ENCODE assay signal across 9 mouse cellular contexts in genomic region chr9:72192051-72192952, GRCm38 (mm10).
DNase-seq lines count a peak whose midpoint lies in the region; ATAC-seq and TF ChIP-seq lines count a peak whose summit lies in the region.
"Had no signal": no experiment of that assay in that cellular context is flagged by ENCODE, and none has a peak within 500 bp of the region (broad histone marks: within the 10 kb centered on the region; RNA-seq: fewer than 3 reads in every experiment).

No protein-coding gene starts in this region.

- H3K9me3 ChIP-seq in kidney, embryonic 14.5 days (ENCODE audit: control insufficient read depth, low read length), result no peaks in the 10 kb centered on the region
- H3K9me3 ChIP-seq in neural tube, embryonic 11.5 days (ENCODE audit: control insufficient read depth, low read length), result no peaks in the 10 kb centered on the region
- H3K9me3 ChIP-seq: liver, embryonic 13.5 days had no signal

- H3K27me3 ChIP-seq in kidney, adult 2 months (replicated peaks; ENCODE audit: control insufficient read depth, insufficient read depth, low read length), result no peaks in the 10 kb centered on the region
- no peaks in the 10 kb centered on the region for H3K27me3 ChIP-seq in kidney, embryonic 14.5 days (ENCODE audit: control insufficient read depth, insufficient read depth, low read length)
- no peaks in the 10 kb centered on the region for H3K27me3 ChIP-seq in neural tube, embryonic 11.5 days (ENCODE audit: control insufficient read depth, insufficient read depth, low read length)
- H3K27me3 ChIP-seq: liver, embryonic 13.5 days had no signal

- intact Hi-C loops in heart, postnatal 14 days (cut with DNase I), result loop anchor here (2.0 to 5.0 kb wide), 4 partner anchors 60 to 545 kb away; partner anchors contain the start of gene Tcf12
- intact Hi-C loops in left cerebral cortex, postnatal 10 days (cut with DNase I), result loop anchor here (5.0 to 10.0 kb wide), 2 partner anchors 360 to 548 kb away; no protein-coding TSS in a partner anchor

- TF ChIP-seq CTCF in kidney, adult 2 months (conservative IDR thresholded peaks at IDR 0.05; ENCODE audit: insufficient read depth, insufficient read length, low read depth, low read length), result peak; percentile 91

- no peak overlapping the region for H3K4me3 ChIP-seq in kidney, adult 2 months (ENCODE audit: insufficient read depth, low read depth, low read length)
- H3K4me3 ChIP-seq in kidney, embryonic 14.5 days (ENCODE audit: low read length), result no peak overlapping the region
- no peak overlapping the region for H3K4me3 ChIP-seq in neural tube, embryonic 11.5 days (ENCODE audit: low read depth, low read length)
- H3K4me3 ChIP-seq: liver, embryonic 13.5 days had no signal

- no peaks in the 10 kb centered on the region for H3K4me1 ChIP-seq in kidney, adult 2 months (ENCODE audit: control insufficient read depth, insufficient read depth, low read length)
- H3K4me1 ChIP-seq in kidney, embryonic 14.5 days (ENCODE audit: control insufficient read depth, insufficient read depth, low read length), result no peaks in the 10 kb centered on the region
- no peaks in the 10 kb centered on the region; the same call in 1 of the 2 replicates for H3K4me1 ChIP-seq in neural tube, embryonic 11.5 days (ENCODE audit: control insufficient read depth, insufficient read depth, low read length)
- H3K4me1 ChIP-seq: liver, embryonic 13.5 days had no signal

- TF ChIP-seq POLR2A in kidney, adult 2 months (IDR thresholded peaks at IDR 0.05; ENCODE audit: low read depth, low read length), result no peak

- no peak overlapping the region for H3K4me2 ChIP-seq in kidney, embryonic 14.5 days (replicated peaks; ENCODE audit: low read depth, low read length)
- no peak overlapping the region for H3K4me2 ChIP-seq in neural tube, embryonic 11.5 days (ENCODE audit: low read depth)
- H3K4me2 ChIP-seq: liver, embryonic 13.5 days had no signal

- WGBS in kidney, adult 2 months, result 37% methylated on average over 8 of the region's 8 CpGs
- WGBS in kidney, embryonic 14.5 days, result 53% methylated on average over 8 of the region's 8 CpGs
- WGBS in neural tube, embryonic 11.5 days, result 59% methylated on average over 8 of the region's 8 CpGs

- no peaks in the 10 kb centered on the region for H3K36me3 ChIP-seq in kidney, adult 2 months (ENCODE audit: control insufficient read depth, insufficient read depth, low read length)
- no peaks in the 10 kb centered on the region for H3K36me3 ChIP-seq in kidney, embryonic 14.5 days (ENCODE audit: control insufficient read depth, insufficient read depth, low read length)
- H3K36me3 ChIP-seq in neural tube, embryonic 11.5 days (ENCODE audit: control insufficient read depth, insufficient read depth, low read length), result no peaks in the 10 kb centered on the region
- H3K36me3 ChIP-seq: liver, embryonic 13.5 days had no signal

- H3K9ac ChIP-seq in kidney, embryonic 14.5 days (ENCODE audit: low read depth, low read length), result no peak overlapping the region
- H3K9ac ChIP-seq in neural tube, embryonic 11.5 days (ENCODE audit: low read length), result no peak overlapping the region
- H3K9ac ChIP-seq: liver, embryonic 13.5 days had no signal

- DNase-seq in kidney, adult 2 months, result peak; percentile 71
- DNase-seq in adipocyte (ENCODE audit: low spot score), result peak; percentile 85
- DNase-seq in embryo, embryonic 10 days (ENCODE audit: low spot score), result peak; percentile 70
- DNase-seq in heart, postnatal 14 days, result peak; percentile 69 to 70
- peak; percentile 45 to 71 for DNase-seq in left cerebral cortex, postnatal 10 days (ENCODE audit: extremely low spot score in 1 of 2, low spot score in 2 of 2)
- peak; percentile 46 for DNase-seq in neural tube, embryonic 11.5 days (ENCODE audit: low spot score)
- peak; percentile 62 for DNase-seq in thymus, postnatal 4 days
- DNase-seq: liver, embryonic 13.5 days had no signal

- no peak for ATAC-seq in kidney, embryonic 14.5 days (ENCODE audit: low FRiP score, low TSS enrichment)
- ATAC-seq in neural tube, embryonic 11.5 days (ENCODE audit: insufficient read depth, low FRiP score, low TSS enrichment), result no peak

- 0 out of 2 replicates have a peak overlapping the region, but pooled peaks have one; percentile 11 for H3K27ac ChIP-seq in kidney, adult 2 months (ENCODE audit: insufficient read depth, low read depth, low read length)
- H3K27ac ChIP-seq in kidney, embryonic 14.5 days (ENCODE audit: low read depth, low read length), result no peak overlapping the region
- no peak overlapping the region for H3K27ac ChIP-seq in neural tube, embryonic 11.5 days (ENCODE audit: low read depth, low read length)
- H3K27ac ChIP-seq: liver, embryonic 13.5 days had no signal
